Mouse (Mus musculus): ENCODE measurements around the gene Zmynd19.

DNA sequence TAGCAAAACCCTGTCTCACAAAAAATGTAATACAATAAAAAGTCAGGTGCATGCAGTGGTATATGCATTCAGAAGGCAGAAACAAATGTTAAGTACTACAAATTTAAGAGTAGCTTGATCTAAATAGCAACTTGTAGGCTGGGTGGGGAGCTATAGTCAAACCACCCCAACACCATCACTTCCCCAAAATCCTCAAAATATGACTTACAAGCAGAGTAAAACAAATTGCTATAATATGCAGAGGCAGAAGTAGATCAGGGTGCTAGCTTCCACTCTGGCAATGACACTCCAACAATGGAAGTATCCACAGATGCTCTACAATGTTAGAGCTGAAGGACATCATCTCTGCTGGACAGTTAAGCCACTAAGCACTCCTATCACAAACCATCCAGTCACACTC is 37.0 kb upstream of the Zmynd19 start:
- no peak for TF ChIP-seq CTCF (IDR thresholded peaks at IDR 0.05)
- no peak for TF ChIP-seq EP300 (IDR thresholded peaks at IDR 0.05)

All from lung, postnatal 0 days (tissue).